Mouse (Mus musculus) embryonic facial prominence, embryonic 11.5 days (tissue): ENCODE data around the gene Fam69a. TPM values are rescaled to one million over a fixed set of nuclear protein-coding genes. Genes with fewer than 3 reads are reported as not detected.

Experiments
- ATAC-seq: fragments of 200-750 bp; cut with Nextera tagmentation; replicated peaks from 2 replicates; pipeline ENCODE4 v1.8.0; 2017; ENCODE audit warnings: low read depth; ENCODE audit not compliant: insufficient number of reproducible peaks, low FRiP score, low TSS enrichment
- DNase-seq: peaks from one replicate; pipeline ENCODE4 v3.0.0-alpha.2; 2015; ENCODE audit warnings: low spot score
- H3K27ac ChIP-seq: fragments of 300-500 bp; sonication (generic); replicated peaks from 2 replicates; pipeline ENCODE4 v1.5.1; 2014; ENCODE audit warnings: mild to moderate bottlenecking, low read depth, low read length, control low read depth
- H3K27me3 ChIP-seq: fragments of 300-500 bp; sonication (generic); 2 replicates; pipeline ENCODE4 v1.6.1; 2014; ENCODE audit warnings: mild to moderate bottlenecking, low read length, moderate library complexity, mixed read lengths; ENCODE audit not compliant: control insufficient read depth, insufficient read depth
- H3K36me3 ChIP-seq: fragments of 300-500 bp; sonication (generic); replicated peaks from 2 replicates; pipeline ENCODE4 v1.6.1; 2014; ENCODE audit warnings: low read depth, mild to moderate bottlenecking, low read length, moderate library complexity, mixed read lengths; ENCODE audit not compliant: control insufficient read depth, insufficient read depth
- H3K4me1 ChIP-seq: fragments of 300-500 bp; sonication (generic); 2 replicates; pipeline ENCODE4 v1.6.1; 2014; ENCODE audit warnings: low read length, mixed read lengths; ENCODE audit not compliant: control insufficient read depth, insufficient read depth
- H3K4me2 ChIP-seq: fragments of 300-500 bp; sonication (generic); 2 replicates; pipeline ENCODE4 v1.6.1; 2014; ENCODE audit warnings: low read depth, mild to moderate bottlenecking, control low read depth, low read length, moderate library complexity
- H3K4me3 ChIP-seq: fragments of 300-500 bp; sonication (generic); 2 replicates; pipeline ENCODE4 v1.5.1; 2014; ENCODE audit warnings: low read depth, low read length, control low read depth
- H3K9ac ChIP-seq: fragments of 300-500 bp; sonication (generic); replicated peaks from 2 replicates; pipeline ENCODE4 v1.6.1; 2014; ENCODE audit warnings: mild to moderate bottlenecking, control low read depth, low read length
- H3K9me3 ChIP-seq: fragments of 300-500 bp; sonication (generic); replicated peaks from 2 replicates; pipeline ENCODE4 v1.6.1; 2016; ENCODE audit warnings: mild to moderate bottlenecking, low read length, inconsistent platforms, mixed read lengths; ENCODE audit not compliant: control insufficient read depth
- WGBS: fragments of 180-500 bp; shearing (Covaris S2); extraction: QIAGEN DNeasy Blood & Tissue Kit; methylation state at CpG from one replicate; pipeline ENCODE4 v1.1.7; 2014; 5-methylcytosine and 5-hydroxymethylcytosine counted together
- polyA plus RNA-seq: library from polyadenylated mRNA; unstranded; fragments of >200 nt; fragmentation: Nextera tagmentation; extraction: Ambion mirVana; gene quantifications from 2 replicates; pipeline ENCODE4 v1.2.1, GENCODE M21; 2014

The Fam69a gene
- polyA plus RNA-seq, 1 experiment from 2014 or later, result 22.1 TPM

DNA sequence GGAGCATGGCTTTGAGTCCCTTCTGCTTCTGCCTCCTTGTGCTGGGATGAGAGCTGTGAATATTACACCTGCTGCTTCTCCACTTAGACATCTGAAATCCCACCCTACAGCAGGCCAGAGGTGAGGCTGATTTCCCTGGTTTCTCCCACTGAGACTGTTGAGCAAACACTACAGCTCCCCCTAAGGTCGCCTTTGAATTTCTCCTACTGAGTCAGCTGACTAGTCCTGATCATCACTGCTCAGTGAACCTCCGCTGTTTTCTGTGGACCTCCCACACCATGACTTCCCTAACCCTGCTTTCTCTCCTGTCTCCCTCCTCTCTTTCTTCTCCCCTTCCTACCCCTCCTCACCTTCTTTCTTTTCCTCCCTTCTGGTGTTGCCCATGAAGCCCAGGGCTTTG lies 32.5 kb upstream of the Fam69a start:
- no peak for DNase-seq
- Histone ChIP-seq H3K27me3 (no peaks in the 10 kb centered on the region), H3K4me2 (no peak overlapping the region), H3K4me3 (no peak overlapping the region), H3K36me3 (no peaks in the 10 kb centered on the region), H3K4me1 (no peaks in the 10 kb centered on the region), H3K9ac (no peak overlapping the region), H3K27ac (no peak overlapping the region), H3K9me3 (no peaks in the 10 kb centered on the region)
- ATAC-seq, result no peak
- WGBS, result 19% methylated on average over 2 of the region's 2 CpGs

DNA sequence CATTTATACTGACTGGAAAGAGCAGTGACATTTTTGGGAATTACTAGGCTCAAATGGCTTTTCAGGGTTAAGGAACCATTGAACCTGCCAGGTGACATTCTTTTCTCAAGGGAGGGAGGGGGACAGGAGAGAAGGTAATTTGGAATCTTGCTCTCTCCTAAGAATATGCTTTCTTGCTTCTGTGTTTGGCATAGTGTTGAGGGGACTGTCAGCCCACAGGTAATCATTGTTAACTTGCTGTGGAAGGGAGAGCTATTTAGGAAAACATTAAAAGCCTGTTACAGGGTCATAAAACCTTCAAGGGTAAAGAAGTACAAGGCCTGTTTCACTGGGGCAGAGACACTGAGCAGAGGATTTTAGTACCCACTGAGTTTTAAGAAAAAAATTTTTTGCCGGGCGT lies 30.3 kb upstream of the Fam69a start:
- Histone ChIP-seq H3K27ac (no peak overlapping the region), H3K4me3 (no peak overlapping the region), H3K9ac (no peak overlapping the region), H3K9me3 (no peaks in the 10 kb centered on the region), H3K4me2 (no peak overlapping the region), H3K27me3 (no peaks in the 10 kb centered on the region), H3K4me1 (no peaks in the 10 kb centered on the region), H3K36me3 (no peaks in the 10 kb centered on the region)
- 97% methylated on average over 2 of the region's 2 CpGs for WGBS
- no peak for DNase-seq
- no peak for ATAC-seq

DNA sequence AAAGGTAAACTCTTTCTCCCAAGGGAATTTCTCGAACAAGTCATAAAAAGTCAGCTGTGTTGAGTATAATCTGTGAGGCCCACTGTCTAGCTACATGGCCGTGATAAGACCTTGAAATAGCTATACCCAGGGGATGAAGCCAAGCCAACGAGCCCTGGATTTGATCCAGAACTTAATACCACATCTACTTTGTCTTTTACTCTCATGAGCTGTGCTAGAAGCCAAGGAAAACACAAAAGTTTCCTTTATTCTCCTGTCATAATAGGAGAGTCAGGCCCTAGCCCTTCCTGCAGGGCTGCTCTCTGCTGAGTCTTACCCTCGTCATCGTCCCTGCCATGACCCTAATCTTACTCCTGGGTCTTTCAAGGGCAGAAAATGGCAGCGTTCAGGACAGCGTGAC lies 28.5 kb upstream of the Fam69a start:
- H3K9me3 ChIP-seq, result no peaks in the 10 kb centered on the region
- no peaks in the 10 kb centered on the region for H3K36me3 ChIP-seq
- H3K9ac ChIP-seq, result no peak overlapping the region
- DNase-seq, result no peak
- H3K4me2 ChIP-seq, result no peak overlapping the region
- no peak overlapping the region for H3K4me3 ChIP-seq
- no peaks in the 10 kb centered on the region for H3K27me3 ChIP-seq
- ATAC-seq, result no peak
- 74% methylated on average over 7 of the region's 7 CpGs for WGBS
- no peak overlapping the region for H3K27ac ChIP-seq
- no peaks in the 10 kb centered on the region for H3K4me1 ChIP-seq

DNA sequence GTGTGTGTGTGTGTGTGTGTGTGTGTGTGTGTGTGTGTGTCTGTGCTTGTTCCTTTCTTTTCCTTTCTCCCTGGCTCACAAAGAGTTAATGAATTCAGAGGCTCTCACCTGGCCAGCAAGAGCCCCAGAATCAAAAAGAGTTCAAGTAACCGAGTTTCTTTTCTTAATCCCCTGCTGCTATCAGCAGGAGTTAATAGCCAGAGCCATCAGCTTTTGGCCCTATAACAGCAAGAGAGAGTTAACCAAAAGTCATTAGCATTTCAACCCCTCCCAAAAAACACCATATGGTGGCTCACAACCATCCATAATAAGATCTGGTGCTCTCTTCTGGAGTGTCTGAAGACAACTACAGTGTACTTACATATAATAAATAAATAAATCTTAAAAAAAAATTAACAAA lies 27.3 kb upstream of the Fam69a start:
- DNase-seq (no peak), ATAC-seq (no peak)
- H3K4me1 ChIP-seq, result no peaks in the 10 kb centered on the region
- 5% methylated on average over 1 of the region's 1 CpGs for WGBS
- H3K9ac ChIP-seq, result no peak overlapping the region
- no peak overlapping the region for H3K27ac ChIP-seq
- H3K4me2 ChIP-seq, result no peak overlapping the region
- H3K4me3 ChIP-seq, result no peak overlapping the region
- H3K9me3 ChIP-seq, result no peaks in the 10 kb centered on the region
- no peaks in the 10 kb centered on the region for H3K27me3 ChIP-seq
- H3K36me3 ChIP-seq, result no peaks in the 10 kb centered on the region

DNA sequence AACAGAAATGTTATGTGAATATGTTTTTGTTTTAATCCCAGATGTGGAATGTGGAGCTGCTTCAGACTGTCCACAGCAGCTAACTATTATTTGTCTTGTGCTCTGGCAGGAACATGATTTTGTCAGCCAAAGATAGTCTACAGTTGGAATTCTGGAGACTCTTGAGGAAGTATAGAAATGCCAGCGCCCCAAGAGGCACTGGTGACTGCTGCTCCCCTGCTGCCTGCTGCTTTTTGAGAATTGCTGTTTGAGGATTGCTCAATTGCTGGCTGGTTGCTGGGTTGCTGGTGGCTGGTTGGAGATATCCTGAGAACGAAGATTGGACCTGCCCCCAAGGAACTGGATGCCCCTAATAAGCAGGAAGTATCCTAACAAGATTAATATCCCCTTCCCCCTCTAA lies 22.8 kb upstream of the Fam69a start:
- H3K27ac ChIP-seq, result no peak overlapping the region
- no peaks in the 10 kb centered on the region for H3K27me3 ChIP-seq
- WGBS, result 51% methylated on average over 2 of the region's 2 CpGs
- ATAC-seq (no peak), DNase-seq (no peak)
- no peaks in the 10 kb centered on the region for H3K36me3 ChIP-seq
- H3K4me1 ChIP-seq, result no peaks in the 10 kb centered on the region
- no peak overlapping the region for H3K4me2 ChIP-seq
- no peak overlapping the region for H3K4me3 ChIP-seq
- no peaks in the 10 kb centered on the region for H3K9me3 ChIP-seq
- H3K9ac ChIP-seq, result no peak overlapping the region

GRCm38 (mm10) chr5:108005134-108005533 lies 18.2 kb upstream of the Fam69a start:
- H3K9ac ChIP-seq, result no peak overlapping the region
- H3K27ac ChIP-seq, result no peak overlapping the region
- no peaks in the 10 kb centered on the region for H3K27me3 ChIP-seq
- H3K4me3 ChIP-seq, result no peak overlapping the region
- H3K4me2 ChIP-seq, result no peak overlapping the region
- no peak for DNase-seq
- no peaks in the 10 kb centered on the region for H3K9me3 ChIP-seq
- 58% methylated on average over 2 of the region's 2 CpGs for WGBS
- H3K4me1 ChIP-seq, result no peaks in the 10 kb centered on the region
- no peaks in the 10 kb centered on the region for H3K36me3 ChIP-seq
- ATAC-seq, result no peak

- Histone ChIP-seq H3K9ac (no peak overlapping the region), H3K9me3 (no peaks in the 10 kb centered on the region), H3K36me3 (no peaks in the 10 kb centered on the region), H3K4me3 (no peak overlapping the region), H3K27me3 (no peaks in the 10 kb centered on the region), H3K4me2 (no peak overlapping the region), H3K4me1 (no peaks in the 10 kb centered on the region), H3K27ac (no peak overlapping the region)
- no peak for DNase-seq
- 75% methylated on average over 5 of the region's 5 CpGs for WGBS
- ATAC-seq, result no peak
These were observed 15.8 kb upstream of the Fam69a start for GRCm38 (mm10) chr5:108002734-108003133.

DNA sequence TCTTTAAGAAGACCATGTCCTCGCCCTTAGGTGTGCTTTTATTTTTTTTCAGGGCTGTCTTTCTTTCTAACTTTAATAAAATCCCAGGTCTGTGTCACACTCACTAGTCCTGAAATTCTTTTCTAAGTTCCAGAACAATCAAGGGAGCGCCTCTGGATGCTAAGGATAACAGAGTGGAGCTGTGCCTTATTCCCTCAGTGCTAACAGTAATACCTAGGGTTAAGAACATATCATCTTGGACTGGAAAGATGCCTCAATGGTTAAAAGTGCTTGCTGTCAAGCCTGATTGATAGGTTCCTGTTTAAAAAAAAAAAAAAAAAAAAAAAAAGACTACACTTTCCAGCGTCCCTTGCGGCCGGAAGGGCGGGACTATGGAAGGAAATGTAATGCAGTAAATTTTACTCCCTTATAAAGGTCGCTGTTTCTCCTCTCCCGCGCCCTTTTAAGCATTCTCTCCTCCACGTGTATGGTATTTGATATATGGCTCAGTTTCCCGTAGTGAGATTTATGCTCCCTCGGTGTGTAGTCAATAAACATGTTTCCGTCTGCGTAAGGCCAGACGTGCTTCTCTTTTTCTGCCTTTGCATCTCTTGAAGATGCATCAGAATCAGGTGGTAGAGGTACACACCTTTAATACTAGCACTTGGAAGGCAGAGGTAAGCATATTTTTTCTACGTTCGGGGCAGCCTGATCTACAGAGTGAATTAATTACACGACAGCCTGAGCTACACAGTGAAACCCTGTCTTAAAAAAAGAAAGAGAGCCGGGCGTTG lies 14.1 kb upstream of the Fam69a start:
- Histone ChIP-seq H3K4me2 (peak overlapping the region; percentile 39), H3K36me3 (no peaks in the 10 kb centered on the region), H3K4me1 (no peaks in the 10 kb centered on the region), H3K27me3 (no peaks in the 10 kb centered on the region), H3K27ac (no peak overlapping the region), H3K9ac (peak overlapping the region; percentile 75), H3K9me3 (no peaks in the 10 kb centered on the region), H3K4me3 (peak overlapping the region; percentile 52)
- DNase-seq (peak; percentile 73), ATAC-seq (0 out of 2 replicates have a peak, but pooled peaks have one; percentile 39)
- WGBS, result 20% methylated on average over 20 of the region's 20 CpGs
